Mouse (Mus musculus) ovary, adult 18-20 months (tissue): ENCODE data around the gene Rpap1.

ENCODE experiments used
- DNase-seq: peaks from one replicate; pipeline ENCODE4 v3.0.0; 2022; ENCODE audit warnings: low spot score, mixed read lengths

The Rpap1 gene

GRCm38 (mm10) chr2:119798246-119798927 lies 11.1 kb upstream of the Rpap1 start:
- peak; percentile 60 for DNase-seq

- no peak for DNase-seq
These were observed 10.0 kb upstream of the Rpap1 start, which contains the start of gene Tyro3 for GRCm38 (mm10) chr2:119797279-119797783. Gene Tyro3, plus strand, starts transcription at chr2:119797733.

GRCm38 (mm10) chr2:119789996-119790395 lies 2.7 kb upstream of the Rpap1 start:
- DNase-seq = peak; percentile 38

GRCm38 (mm10) chr2:119767246-119767645 lies 20.1 kb downstream of the Rpap1 start:
- DNase-seq = no peak

GRCm38 (mm10) chr2:119763924-119764323 lies 23.4 kb downstream of the Rpap1 start:
- DNase-seq = no peak

GRCm38 (mm10) chr2:119762276-119762675 lies 25.1 kb downstream of the Rpap1 start:
- no peak for DNase-seq

- no peak for DNase-seq
These were observed 27.1 kb downstream of the Rpap1 start, which contains the start of gene Ltk for GRCm38 (mm10) chr2:119760251-119760650. Gene Ltk, minus strand, starts transcription at chr2:119760431.

- DNase-seq = no peak
These were observed 28.2 kb downstream of the Rpap1 start for GRCm38 (mm10) chr2:119758844-119759835.

GRCm38 (mm10) chr2:119758101-119758843 lies 29.1 kb downstream of the Rpap1 start:
- DNase-seq = no peak

- DNase-seq = no peak
These were observed 29.7 kb downstream of the Rpap1 start for GRCm38 (mm10) chr2:119757601-119758100.

GRCm38 (mm10) chr2:119749260-119749659 lies 38.1 kb downstream of the Rpap1 start:
- DNase-seq = no peak

- no peak for DNase-seq
These were observed 39.8 kb downstream of the Rpap1 start for GRCm38 (mm10) chr2:119747554-119747953.

GRCm38 (mm10) chr2:119745281-119745680 lies 42.1 kb downstream of the Rpap1 start:
- no peak for DNase-seq

GRCm38 (mm10) chr2:119744163-119745111 lies 42.9 kb downstream of the Rpap1 start:
- DNase-seq = no peak

- no peak for DNase-seq
These were observed 43.6 kb downstream of the Rpap1 start for GRCm38 (mm10) chr2:119743808-119744162.

- no peak for DNase-seq
These were observed 44.0 kb downstream of the Rpap1 start for GRCm38 (mm10) chr2:119743176-119743807.

- DNase-seq = peak; percentile 23
These were observed 44.7 kb downstream of the Rpap1 start for GRCm38 (mm10) chr2:119742461-119743175.

- DNase-seq = peak; percentile 67
These were observed 45.5 kb downstream of the Rpap1 start, which contains the start of gene Itpka for GRCm38 (mm10) chr2:119741581-119742411. Gene Itpka, plus strand, starts transcription at chr2:119742337.
